Mouse (Mus musculus) lung, embryonic 14.5 days (tissue): ENCODE data around the gene Shld1. TPM values are rescaled to one million over a fixed set of nuclear protein-coding genes. Genes with fewer than 3 reads are reported as not detected.

Experiments
- ATAC-seq: fragments of 200-750 bp; cut with Nextera tagmentation; 2 replicates; pipeline ENCODE4 v1.8.0; 2017; ENCODE audit warnings: mild to moderate bottlenecking, moderate TSS enrichment, moderate library complexity; ENCODE audit not compliant: insufficient read depth
- DNase-seq: peaks from one replicate; pipeline ENCODE4 v3.0.0-alpha.2; 2015
- H3K27ac ChIP-seq: fragments of 300-500 bp; sonication (generic); 2 replicates; pipeline ENCODE4 v1.5.1; 2014; ENCODE audit warnings: low read depth, mild to moderate bottlenecking, moderate library complexity
- H3K27me3 ChIP-seq: fragments of 300-500 bp; sonication (generic); 2 replicates; pipeline ENCODE4 v1.6.1; 2014; ENCODE audit warnings: low read length, control low read depth; ENCODE audit not compliant: insufficient read depth
- H3K36me3 ChIP-seq: fragments of 300-500 bp; sonication (generic); 2 replicates; pipeline ENCODE4 v1.6.1; 2014; ENCODE audit warnings: control low read depth; ENCODE audit not compliant: insufficient read depth
- H3K4me1 ChIP-seq: fragments of 300-500 bp; sonication (generic); 2 replicates; pipeline ENCODE4 v1.6.1; 2014; ENCODE audit warnings: antibody characterized with exemption, control low read depth; ENCODE audit not compliant: insufficient read depth
- H3K4me2 ChIP-seq: fragments of 300-500 bp; sonication (generic); 2 replicates; pipeline ENCODE4 v1.6.1; 2014; ENCODE audit warnings: mild to moderate bottlenecking
- H3K4me3 ChIP-seq: fragments of 300-500 bp; sonication (generic); 2 replicates; pipeline ENCODE4 v1.5.1; 2014; ENCODE audit warnings: low read depth, low read length
- H3K9ac ChIP-seq: fragments of 300-500 bp; sonication (generic); 2 replicates; pipeline ENCODE4 v1.6.1; 2014
- H3K9me3 ChIP-seq: fragments of 300-500 bp; sonication (generic); 2 replicates; pipeline ENCODE4 v1.6.1; 2016; ENCODE audit warnings: low read depth, low read length, control low read depth
- CTCF ChIP-seq: IDR thresholded peaks from 2 replicates; pipeline ENCODE4 v1.5.1; 2016; ENCODE audit warnings: antibody characterized with exemption, low read depth
- WGBS: fragments of 180-500 bp; shearing (Covaris S2); extraction: QIAGEN DNeasy Blood & Tissue Kit; methylation state at CpG from one replicate; pipeline ENCODE4 v1.1.7; 2014; 5-methylcytosine and 5-hydroxymethylcytosine counted together
- polyA plus RNA-seq: library from polyadenylated mRNA; unstranded; fragments of >200 nt; fragmentation: Nextera tagmentation; extraction: Ambion mirVana; gene quantifications from 2 replicates; pipeline ENCODE4 v1.2.1, GENCODE M21; 2014

Shld1 gene
- polyA plus RNA-seq, 1 experiment from 2014 or later = 12.7 TPM

- Histone ChIP-seq H3K36me3 (no peaks in the 10 kb centered on the region), H3K27me3 (no peaks in the 10 kb centered on the region), H3K4me1 (peaks cover 2% of the 10 kb centered on the region; the same call in 1 of the 2 replicates), H3K4me2 (no peak overlapping the region), H3K27ac (no peak overlapping the region), H3K9me3 (no peaks in the 10 kb centered on the region), H3K9ac (no peak overlapping the region), H3K4me3 (no peak overlapping the region)
- ATAC-seq (no peak), DNase-seq (no peak)
- WGBS = 54% methylated on average over 7 of the region's 7 CpGs
- no peak for TF ChIP-seq CTCF
These were observed 5.0 kb downstream of the Shld1 start for GRCm38 (mm10) chr2:132691731-132692130.

- DNase-seq = no peak
- H3K4me3 ChIP-seq = no peak overlapping the region
- H3K9me3 ChIP-seq = no peaks in the 10 kb centered on the region
- H3K4me1 ChIP-seq = peaks cover 1% of the 10 kb centered on the region; the same call in 1 of the 2 replicates
- H3K36me3 ChIP-seq = no peaks in the 10 kb centered on the region
- no peaks in the 10 kb centered on the region for H3K27me3 ChIP-seq
- no peak overlapping the region; the same call in 1 of the 2 replicates for H3K27ac ChIP-seq
- TF ChIP-seq CTCF = no peak
- WGBS = 44% methylated on average over 1 of the region's 1 CpGs
- H3K9ac ChIP-seq = no peak overlapping the region
- H3K4me2 ChIP-seq = no peak overlapping the region
- ATAC-seq = no peak
These were observed 5.6 kb downstream of the Shld1 start for GRCm38 (mm10) chr2:132692320-132692719.

DNA sequence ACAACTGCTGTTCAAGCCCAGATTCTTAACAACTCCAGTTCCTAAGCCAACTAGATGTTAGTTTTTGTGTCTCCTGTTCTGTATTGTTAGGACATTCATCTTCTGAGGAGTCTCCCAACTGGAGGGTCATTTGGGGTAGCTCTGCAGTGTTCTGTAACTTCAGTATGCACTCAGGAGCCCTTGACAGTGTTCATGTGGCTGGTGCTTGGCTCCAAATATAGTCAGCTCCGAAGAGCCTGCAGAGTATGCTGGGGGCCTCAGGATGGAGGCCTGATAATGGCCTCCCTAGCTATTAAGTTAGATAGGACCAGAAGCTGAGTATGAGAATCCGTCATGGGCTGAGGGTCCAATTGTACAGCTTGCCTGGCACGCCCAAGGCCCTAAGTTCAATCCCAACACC is 7.2 kb downstream of the Shld1 start:
- no peak for TF ChIP-seq CTCF
- Histone ChIP-seq H3K9ac (no peak overlapping the region), H3K4me2 (no peak overlapping the region), H3K4me3 (no peak overlapping the region), H3K36me3 (no peaks in the 10 kb centered on the region), H3K27me3 (no peaks in the 10 kb centered on the region), H3K4me1 (no peaks in the 10 kb centered on the region; the same call in 1 of the 2 replicates), H3K9me3 (no peaks in the 10 kb centered on the region), H3K27ac (no peak overlapping the region)
- no peak for DNase-seq
- no peak for ATAC-seq
- 77% methylated on average over 3 of the region's 3 CpGs for WGBS

DNA sequence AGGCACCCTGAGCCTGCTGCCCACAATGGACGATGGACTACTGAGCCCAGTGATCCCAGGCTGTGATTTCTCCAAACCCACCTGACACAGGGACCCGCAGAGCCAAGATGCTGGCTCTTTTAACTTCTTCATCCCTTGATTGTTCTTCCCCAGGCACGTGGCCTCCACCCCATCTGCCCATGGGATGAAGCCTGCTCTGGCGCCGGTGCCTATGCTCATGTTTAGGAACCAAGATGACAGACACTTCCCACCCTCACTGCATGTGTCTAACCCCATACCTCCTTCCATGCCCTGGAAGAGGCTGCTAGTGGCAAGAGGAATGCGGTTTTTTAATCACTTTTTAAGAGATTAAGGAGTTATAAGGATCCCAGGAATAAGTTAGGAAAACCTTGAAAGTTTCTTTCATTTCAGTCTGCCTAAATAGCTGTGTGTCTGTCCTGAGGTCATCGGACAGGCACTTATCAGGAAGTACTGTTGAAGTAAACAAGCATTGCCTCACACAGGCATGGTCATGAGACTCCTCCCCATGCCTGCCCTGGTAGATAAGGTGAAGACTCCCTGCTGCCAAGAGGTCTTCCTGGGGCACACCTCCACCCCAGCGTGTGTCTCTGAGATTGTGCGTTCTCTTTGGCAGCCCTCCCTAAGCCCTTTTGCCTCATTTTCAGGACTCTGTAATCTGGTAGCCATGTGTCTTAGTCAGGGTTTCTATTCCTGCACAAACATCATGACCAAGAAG is 8.8 kb downstream of the Shld1 start:
- DNase-seq (no peak), ATAC-seq (peak; percentile 46)
- no peaks in the 10 kb centered on the region for H3K4me1 ChIP-seq
- no peak overlapping the region for H3K4me3 ChIP-seq
- H3K9me3 ChIP-seq = no peaks in the 10 kb centered on the region
- WGBS = 58% methylated on average over 9 of the region's 9 CpGs
- no peaks in the 10 kb centered on the region for H3K27me3 ChIP-seq
- no peak overlapping the region for H3K27ac ChIP-seq
- TF ChIP-seq CTCF = no peak
- no peak overlapping the region for H3K9ac ChIP-seq
- no peaks in the 10 kb centered on the region for H3K36me3 ChIP-seq
- H3K4me2 ChIP-seq = no peak overlapping the region

GRCm38 (mm10) chr2:132696519-132696918 is 9.8 kb downstream of the Shld1 start:
- Histone ChIP-seq H3K4me1 (no peaks in the 10 kb centered on the region), H3K9ac (no peak overlapping the region), H3K27me3 (no peaks in the 10 kb centered on the region), H3K36me3 (no peaks in the 10 kb centered on the region), H3K9me3 (no peaks in the 10 kb centered on the region), H3K27ac (peak overlapping the region; percentile 27; the same call in 1 of the 2 replicates), H3K4me3 (no peak overlapping the region), H3K4me2 (no peak overlapping the region)
- no peak for ATAC-seq
- WGBS = 85% methylated on average over 5 of the region's 5 CpGs
- no peak for DNase-seq
- TF ChIP-seq CTCF = no peak

GRCm38 (mm10) chr2:132697256-132697655 is 10.5 kb downstream of the Shld1 start:
- Histone ChIP-seq H3K9ac (no peak overlapping the region), H3K36me3 (no peaks in the 10 kb centered on the region), H3K4me1 (no peaks in the 10 kb centered on the region), H3K27ac (no peak overlapping the region), H3K4me2 (no peak overlapping the region), H3K4me3 (no peak overlapping the region), H3K27me3 (no peaks in the 10 kb centered on the region), H3K9me3 (no peaks in the 10 kb centered on the region)
- no peak for TF ChIP-seq CTCF
- DNase-seq (no peak), ATAC-seq (no peak)
- WGBS = 63% methylated on average over 5 of the region's 5 CpGs

DNA sequence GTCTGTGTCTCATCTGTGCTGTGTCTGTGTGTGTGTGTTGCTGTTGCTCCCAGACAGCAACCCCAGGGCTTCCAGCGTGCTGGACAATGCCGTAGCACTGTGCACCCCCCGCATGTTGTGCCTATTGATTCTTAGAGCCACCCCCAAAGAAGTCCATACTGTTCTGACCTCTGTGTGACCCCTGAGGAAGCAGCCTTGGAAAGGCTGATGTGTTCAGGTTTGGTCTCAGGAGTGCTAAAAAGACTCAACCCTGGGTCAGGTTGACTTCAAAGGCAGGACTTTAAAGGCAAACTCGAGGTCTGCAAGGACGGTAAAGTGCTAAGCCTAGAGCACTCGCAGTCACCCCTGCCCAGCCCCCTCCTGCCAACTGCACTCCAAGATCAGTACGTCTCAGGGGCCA is 11.0 kb downstream of the Shld1 start:
- WGBS = 44% methylated on average over 7 of the region's 7 CpGs
- no peak overlapping the region for H3K4me2 ChIP-seq
- DNase-seq (no peak), ATAC-seq (0 out of 2 replicates have a peak, but pooled peaks have one; percentile 3)
- H3K27ac ChIP-seq = no peak overlapping the region; the same call in 1 of the 2 replicates
- no peak for TF ChIP-seq CTCF
- no peak overlapping the region for H3K9ac ChIP-seq
- H3K27me3 ChIP-seq = no peaks in the 10 kb centered on the region
- no peaks in the 10 kb centered on the region for H3K9me3 ChIP-seq
- no peaks in the 10 kb centered on the region for H3K4me1 ChIP-seq
- no peak overlapping the region for H3K4me3 ChIP-seq
- no peaks in the 10 kb centered on the region for H3K36me3 ChIP-seq
